Mouse (Mus musculus): Measurements from ENCODE around the gene Efna5. TPM values are rescaled to one million over a fixed set of nuclear protein-coding genes. Genes with fewer than 3 reads are reported as not detected.
A peak's percentile ranks its signal among the peaks of the same experiment; 100 is the strongest.

Gene Efna5
- polyA plus RNA-seq, 1 experiment from 2014 or later: 18.6 TPM

DNA sequence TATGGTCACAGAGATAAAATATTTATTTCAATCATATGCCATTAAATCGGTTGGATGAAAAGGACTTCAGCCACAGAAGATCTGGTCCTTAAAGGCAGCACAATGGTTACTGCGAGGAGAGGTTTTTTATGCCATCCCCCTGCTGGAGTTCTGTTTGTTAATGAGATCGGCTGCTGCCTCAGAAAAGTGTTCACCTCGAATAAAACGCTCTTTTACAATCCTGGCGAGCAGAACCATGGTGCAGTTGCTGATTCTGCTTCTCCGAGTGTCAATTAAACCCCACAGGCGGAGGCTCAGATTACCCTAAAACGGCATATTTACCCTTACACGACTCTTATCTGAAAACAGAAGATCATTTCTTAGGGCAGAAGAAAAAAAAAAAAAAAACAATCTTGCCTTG is 146.2 kb downstream of the Efna5 start:
- no peak for TF ChIP-seq CTCF (IDR thresholded peaks at IDR 0.05)
- in situ Hi-C loops (cut with MboI; ENCODE audit: low pct_unique_long_range_greater_than_20kb): no loop called here
- ChIA-PET CTCF (no interaction called here), POLR2A (no interaction called here)
- DNase-seq (ENCODE audit: low read depth, low spot score) (no peak), ATAC-seq (no peak)
- no peaks in the 10 kb centered on the region for H3K27me3 ChIP-seq

DNA sequence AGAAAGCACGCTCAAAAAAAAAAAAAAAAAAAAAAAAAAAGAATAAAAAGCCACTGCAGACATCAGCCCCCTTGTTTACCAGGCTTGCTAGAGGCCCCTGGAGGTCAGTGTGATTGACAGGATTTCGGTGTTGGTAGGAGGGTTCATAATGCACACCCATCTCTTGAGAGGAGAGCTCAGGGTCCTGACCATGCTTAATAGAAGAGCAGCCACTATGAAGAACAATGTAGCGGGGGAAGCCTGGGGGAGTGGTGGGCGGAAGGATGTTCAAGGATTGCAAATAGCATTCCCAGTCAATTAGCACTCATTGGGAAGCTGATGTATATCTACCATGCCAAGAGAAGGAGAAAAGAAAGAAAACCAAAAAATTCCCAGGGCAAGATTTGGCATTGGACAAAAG is 147.1 kb downstream of the Efna5 start:
- no peak for ATAC-seq
- no peaks in the 10 kb centered on the region for H3K27me3 ChIP-seq
- in situ Hi-C loops (cut with MboI; ENCODE audit: low pct_unique_long_range_greater_than_20kb): no loop called here
- CTCF ChIA-PET: no interaction called here
- no peak for TF ChIP-seq CTCF (IDR thresholded peaks at IDR 0.05)
- DNase-seq (ENCODE audit: low read depth, low spot score): no peak
- POLR2A ChIA-PET: no interaction called here

DNA sequence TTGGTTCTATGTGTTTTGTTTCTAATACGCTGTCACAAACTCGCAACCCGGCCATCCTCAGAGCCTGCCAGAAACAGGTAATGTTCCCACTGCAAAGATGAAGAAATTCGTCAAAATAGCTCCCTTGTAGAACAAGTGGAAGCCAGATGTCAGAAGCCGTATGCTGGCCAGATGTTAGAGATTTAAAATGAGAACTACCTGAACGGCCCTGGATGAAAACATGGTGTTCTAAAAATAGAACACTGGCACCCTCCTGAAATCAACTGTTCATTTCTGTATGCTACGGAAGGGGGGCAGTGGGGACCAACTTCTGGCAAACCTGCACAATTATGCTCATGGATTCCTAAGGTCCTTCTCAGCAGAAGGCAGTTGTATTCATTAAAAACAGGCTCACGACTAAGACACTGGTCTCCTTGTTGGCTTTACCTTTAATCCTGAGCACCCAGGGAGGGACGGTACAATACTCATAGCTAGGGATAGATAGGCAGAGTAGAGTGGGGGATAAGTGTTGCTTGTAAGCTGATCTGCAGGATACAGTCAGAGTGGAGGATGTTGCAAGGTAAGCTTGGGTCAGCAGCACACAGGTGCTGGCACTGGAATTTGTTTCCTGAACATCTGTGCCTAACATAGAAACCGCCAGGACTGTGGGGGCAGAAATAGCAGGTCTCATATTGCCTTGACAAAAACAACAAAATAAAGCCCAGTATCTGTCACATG is 151.2 kb downstream of the Efna5 start:
- H3K27me3 ChIP-seq: no peaks in the 10 kb centered on the region
- ChIA-PET POLR2A (no interaction called here), CTCF (interaction anchor here (1.5 kb wide), 1 partner anchor 33 kb away, joined by 3 read pairs; no protein-coding TSS in a partner anchor)
- in situ Hi-C loops (cut with MboI; ENCODE audit: low pct_unique_long_range_greater_than_20kb): no loop called here
- ATAC-seq (no peak), DNase-seq (ENCODE audit: low read depth, low spot score) (no peak)
- TF ChIP-seq CTCF (IDR thresholded peaks at IDR 0.05): no peak

DNA sequence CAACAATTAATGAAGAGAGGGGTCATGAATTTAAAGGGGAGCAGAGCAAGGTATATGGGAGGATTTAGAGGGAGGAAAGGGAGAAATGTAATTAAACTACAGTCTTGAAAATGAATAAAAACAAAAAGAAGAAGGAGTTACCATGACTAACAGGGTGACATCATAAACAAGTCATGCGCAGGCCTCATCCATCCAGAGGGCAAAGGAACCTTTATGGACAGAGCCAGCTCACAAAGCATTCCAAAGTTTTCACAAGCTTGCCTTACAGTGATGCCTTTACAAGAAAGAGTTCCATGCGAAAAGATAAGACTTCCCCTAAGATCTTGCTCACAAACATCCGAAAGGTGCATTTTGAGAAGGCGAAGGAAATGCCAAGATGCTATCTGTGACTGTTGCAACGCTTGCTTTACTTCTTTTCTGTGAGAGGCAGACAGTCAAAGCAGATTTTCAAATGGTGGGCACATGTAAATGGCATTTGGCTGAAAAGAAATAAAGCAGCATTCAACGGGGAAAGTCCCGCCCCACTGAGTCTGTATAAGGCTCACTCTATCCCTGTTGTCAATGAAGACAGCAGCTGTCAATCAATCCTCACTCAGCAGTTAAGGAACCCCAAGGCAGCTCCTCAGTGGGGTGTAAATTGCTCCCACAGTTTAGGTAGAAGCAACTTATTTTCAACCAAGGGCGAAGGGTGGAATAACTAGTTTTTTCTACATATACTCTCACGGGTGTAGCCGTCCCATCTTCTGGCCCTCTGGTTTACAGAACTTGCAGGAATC is 152.8 kb downstream of the Efna5 start:
- no peak for DNase-seq (ENCODE audit: low read depth, low spot score)
- CTCF ChIA-PET: no interaction called here
- POLR2A ChIA-PET: interaction anchor here (1.0 kb wide), 1 partner anchor 8 kb away, joined by 3 read pairs; no protein-coding TSS in a partner anchor
- H3K27me3 ChIP-seq: no peaks in the 10 kb centered on the region
- in situ Hi-C loops (cut with MboI; ENCODE audit: low pct_unique_long_range_greater_than_20kb): no loop called here
- ATAC-seq: peak; percentile 57
- TF ChIP-seq CTCF (IDR thresholded peaks at IDR 0.05): no peak

GRCm38 (mm10) chr17:62726102-62726501 is 155.0 kb downstream of the Efna5 start:
- no peak for DNase-seq (ENCODE audit: low read depth, low spot score)
- no peak for ATAC-seq
- no peak for TF ChIP-seq CTCF (IDR thresholded peaks at IDR 0.05)
- no peaks in the 10 kb centered on the region for H3K27me3 ChIP-seq
- in situ Hi-C loops (cut with MboI; ENCODE audit: low pct_unique_long_range_greater_than_20kb): no loop called here
- ChIA-PET POLR2A (no interaction called here), CTCF (no interaction called here)

GRCm38 (mm10) chr17:62722962-62723361 is 158.2 kb downstream of the Efna5 start:
- CTCF ChIA-PET: no interaction called here

DNA sequence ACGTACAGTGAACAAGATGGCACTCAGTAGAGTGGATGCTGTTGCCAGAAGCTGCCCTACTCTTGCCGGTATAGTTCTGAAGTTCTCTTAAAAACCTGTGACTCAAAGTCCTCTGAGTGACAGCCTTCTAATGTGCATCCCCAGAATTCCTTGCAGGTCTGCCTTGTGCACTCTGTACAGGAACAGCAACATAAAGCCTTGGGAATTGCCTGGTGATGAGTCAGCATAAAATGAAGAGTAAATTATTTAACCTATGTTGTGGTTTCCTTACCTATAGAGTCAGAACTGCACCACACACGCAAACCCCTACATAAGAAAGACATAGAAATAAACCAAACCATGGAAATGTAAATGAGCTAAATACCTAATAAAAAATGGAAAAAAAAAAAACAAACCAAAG is 159.5 kb downstream of the Efna5 start:
- ChIA-PET CTCF (interaction anchor here (1.1 kb wide), 1 partner anchor 14 kb away, joined by 4 read pairs; no protein-coding TSS in a partner anchor), POLR2A (interaction anchor here (0.7 kb wide), 1 partner anchor 1111 kb away, joined by 3 read pairs; no protein-coding TSS in a partner anchor)
- TF ChIP-seq CTCF (IDR thresholded peaks at IDR 0.05): no peak
- H3K27me3 ChIP-seq: no peaks in the 10 kb centered on the region
- DNase-seq (ENCODE audit: low read depth, low spot score) (no peak), ATAC-seq (no peak)
- in situ Hi-C loops (cut with MboI; ENCODE audit: low pct_unique_long_range_greater_than_20kb): no loop called here

More at GRCm38 (mm10) chr17:62722962-62723361, 158.2 kb downstream of the Efna5 start:
- TF ChIP-seq CTCF (IDR thresholded peaks at IDR 0.05): no peak
- ATAC-seq (no peak), DNase-seq (ENCODE audit: low read depth, low spot score) (no peak)
- H3K27me3 ChIP-seq: no peaks in the 10 kb centered on the region
- POLR2A ChIA-PET: no interaction called here
- in situ Hi-C loops (cut with MboI; ENCODE audit: low pct_unique_long_range_greater_than_20kb): no loop called here

DNA sequence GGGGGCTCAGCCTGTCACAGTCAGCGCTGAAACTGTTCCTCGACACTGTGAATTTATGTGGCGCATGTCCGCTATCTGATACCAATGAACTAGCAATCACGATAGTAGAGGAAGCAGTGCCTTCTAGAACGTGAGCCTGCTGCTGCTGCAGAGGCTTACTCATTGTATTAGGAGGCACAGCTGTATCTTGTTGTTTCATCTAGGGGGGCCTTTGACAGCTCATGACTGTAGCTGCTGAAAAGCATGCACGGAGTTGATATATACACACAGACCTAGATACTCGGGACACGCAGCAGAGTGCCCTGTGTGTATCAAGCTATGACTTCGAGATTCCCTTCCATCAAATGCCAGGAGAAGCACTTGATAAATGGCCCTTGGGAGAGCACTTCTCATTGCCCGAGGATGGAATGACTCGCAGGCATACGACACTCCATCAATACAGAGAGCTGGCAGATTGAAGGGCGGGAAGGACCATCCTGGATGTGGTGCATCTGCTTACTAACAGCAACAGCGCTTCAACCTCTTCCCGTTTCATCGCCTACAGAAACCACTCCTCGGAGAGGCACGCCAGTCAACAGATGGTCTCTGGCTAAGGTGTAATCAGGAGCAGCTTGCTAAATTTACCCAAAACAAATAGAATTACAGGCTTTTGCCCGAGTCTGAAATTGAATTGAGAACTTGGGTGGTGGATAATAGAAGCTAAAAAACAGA is 160.2 kb downstream of the Efna5 start:
- ATAC-seq: no peak
- DNase-seq (ENCODE audit: low read depth, low spot score): no peak
- in situ Hi-C loops (cut with MboI; ENCODE audit: low pct_unique_long_range_greater_than_20kb): no loop called here
- CTCF ChIA-PET: interaction anchor here (0.6 to 1.3 kb wide), 4 partner anchors 13 to 92 kb away, joined by 3 to 7 read pairs (median 4); no protein-coding TSS in a partner anchor
- no peak for TF ChIP-seq CTCF (IDR thresholded peaks at IDR 0.05)
- POLR2A ChIA-PET: interaction anchor here (1.0 kb wide), 1 partner anchor 8 kb away, joined by 3 read pairs; no protein-coding TSS in a partner anchor
- H3K27me3 ChIP-seq: no peaks in the 10 kb centered on the region

- in situ Hi-C loops (cut with MboI; ENCODE audit: low pct_unique_long_range_greater_than_20kb): no loop called here
- ATAC-seq: no peak
- H3K27me3 ChIP-seq: no peaks in the 10 kb centered on the region
- ChIA-PET POLR2A (no interaction called here), CTCF (interaction anchor here (0.9 to 1.7 kb wide), 3 partner anchors 15 to 31 kb away, joined by 3 to 4 read pairs (median 4); no protein-coding TSS in a partner anchor)
- DNase-seq (ENCODE audit: low read depth, low spot score): no peak
- no peak for TF ChIP-seq CTCF (IDR thresholded peaks at IDR 0.05)
Measured at GRCm38 (mm10) chr17:62717426-62718131, 163.5 kb downstream of the Efna5 start.

DNA sequence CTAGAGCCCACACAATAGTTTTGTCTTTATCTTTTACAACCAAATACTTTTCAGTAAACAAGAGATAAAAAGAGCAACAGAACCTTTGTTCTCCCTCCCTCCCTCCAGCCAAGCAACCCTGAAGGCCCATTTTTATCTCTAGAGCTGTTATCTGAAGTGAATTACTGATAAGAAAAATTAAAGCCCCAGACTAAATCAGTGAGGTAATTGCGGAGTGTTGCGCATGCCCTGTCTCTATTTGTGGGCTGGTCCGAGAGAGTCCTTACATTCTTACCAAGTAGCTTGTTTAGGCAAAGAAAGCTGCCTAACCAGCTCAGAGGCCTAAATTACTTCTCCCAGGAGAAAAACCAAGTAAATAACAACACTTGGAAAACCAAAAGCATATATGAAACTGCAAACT is 167.7 kb downstream of the Efna5 start:
- no peak for DNase-seq (ENCODE audit: low read depth, low spot score)
- POLR2A ChIA-PET: no interaction called here
- in situ Hi-C loops (cut with MboI; ENCODE audit: low pct_unique_long_range_greater_than_20kb): no loop called here
- no peak for ATAC-seq
- CTCF ChIA-PET: interaction anchor here (0.9 kb wide), 1 partner anchor 11 kb away, joined by 3 read pairs; no protein-coding TSS in a partner anchor
- no peak for TF ChIP-seq CTCF (IDR thresholded peaks at IDR 0.05)
- no peaks in the 10 kb centered on the region for H3K27me3 ChIP-seq
